Mouse (Mus musculus): Measurements from ENCODE around the gene Tbxas1. TPM values are rescaled to one million over a fixed set of nuclear protein-coding genes. Genes with fewer than 3 reads are reported as not detected.

Gene Tbxas1
- total and polyA plus RNA-seq, 2 experiments, result 1.1 to 3.5 TPM

GRCm38 (mm10) chr6:39018805-39019204 is 143.6 kb downstream of the Tbxas1 start:
- H3K27ac ChIP-seq (replicated peaks; ENCODE audit: insufficient read depth, low read depth, low read length), result no peak overlapping the region
- H3K36me3 ChIP-seq (ENCODE audit: control insufficient read depth, insufficient read depth, low read length), result no peaks in the 10 kb centered on the region
- H3K27me3 ChIP-seq (ENCODE audit: control insufficient read depth, insufficient read depth, low read length), result no peaks in the 10 kb centered on the region
- H3K9ac ChIP-seq (ENCODE audit: low read depth, low read length), result no peak overlapping the region
- no peak for DNase-seq (ENCODE audit: extremely low read depth, low read depth, low spot score)
- 86% methylated on average over 7 of the region's 7 CpGs for WGBS
- H3K79me2 ChIP-seq (ENCODE audit: control insufficient read depth, insufficient read depth, low read length), result no peaks in the 10 kb centered on the region
- peaks cover under 1% of the 10 kb centered on the region; the same call in 1 of the 2 replicates for H3K4me1 ChIP-seq (ENCODE audit: control insufficient read depth, insufficient read depth, low read length)
- no peak overlapping the region for H3K4me3 ChIP-seq (ENCODE audit: insufficient read depth, low read depth, low read length)
- TF ChIP-seq POLR2A (IDR thresholded peaks at IDR 0.05; ENCODE audit: extremely low read depth, insufficient read depth, low read length) (no peak), CTCF (IDR thresholded peaks at IDR 0.05; ENCODE audit: low read depth, low read length) (peak; percentile 61)

- H3K27me3 ChIP-seq (ENCODE audit: control insufficient read depth, insufficient read depth, low read length), result no peaks in the 10 kb centered on the region
- H3K79me2 ChIP-seq (ENCODE audit: control insufficient read depth, insufficient read depth, low read length), result no peaks in the 10 kb centered on the region
- no peak overlapping the region for H3K9ac ChIP-seq (ENCODE audit: low read depth, low read length)
- no peaks in the 10 kb centered on the region for H3K36me3 ChIP-seq (ENCODE audit: control insufficient read depth, insufficient read depth, low read length)
- TF ChIP-seq POLR2A (IDR thresholded peaks at IDR 0.05; ENCODE audit: extremely low read depth, insufficient read depth, low read length) (no peak), CTCF (IDR thresholded peaks at IDR 0.05; ENCODE audit: low read depth, low read length) (no peak)
- H3K27ac ChIP-seq (replicated peaks; ENCODE audit: insufficient read depth, low read depth, low read length), result no peak overlapping the region
- 82% methylated on average over 5 of the region's 5 CpGs for WGBS
- no peaks in the 10 kb centered on the region for H3K4me1 ChIP-seq (ENCODE audit: control insufficient read depth, insufficient read depth, low read length)
- no peak overlapping the region for H3K4me3 ChIP-seq (ENCODE audit: insufficient read depth, low read depth, low read length)
- DNase-seq (ENCODE audit: extremely low read depth, low read depth, low spot score), result no peak
Observed at GRCm38 (mm10) chr6:39019219-39019618, 144.0 kb downstream of the Tbxas1 start.

- H3K27me3 ChIP-seq (ENCODE audit: control insufficient read depth, insufficient read depth, low read length), result no peaks in the 10 kb centered on the region
- H3K27ac ChIP-seq (replicated peaks; ENCODE audit: insufficient read depth, low read depth, low read length), result no peak overlapping the region
- no peak for DNase-seq (ENCODE audit: extremely low read depth, low read depth, low spot score)
- H3K36me3 ChIP-seq (ENCODE audit: control insufficient read depth, insufficient read depth, low read length), result no peaks in the 10 kb centered on the region
- 89% methylated on average over 1 of the region's 1 CpGs for WGBS
- no peaks in the 10 kb centered on the region for H3K4me1 ChIP-seq (ENCODE audit: control insufficient read depth, insufficient read depth, low read length)
- no peak overlapping the region for H3K4me3 ChIP-seq (ENCODE audit: insufficient read depth, low read depth, low read length)
- no peak overlapping the region for H3K9ac ChIP-seq (ENCODE audit: low read depth, low read length)
- TF ChIP-seq CTCF (IDR thresholded peaks at IDR 0.05; ENCODE audit: low read depth, low read length) (no peak), POLR2A (IDR thresholded peaks at IDR 0.05; ENCODE audit: extremely low read depth, insufficient read depth, low read length) (no peak)
- no peaks in the 10 kb centered on the region for H3K79me2 ChIP-seq (ENCODE audit: control insufficient read depth, insufficient read depth, low read length)
Observed at GRCm38 (mm10) chr6:39021909-39022308, 146.7 kb downstream of the Tbxas1 start.

- whole genome bisulfite sequencing, result 90% methylated on average over 7 of the region's 7 CpGs
- no peak for TF ChIP-seq CTCF (IDR thresholded peaks at IDR 0.05; ENCODE audit: low read depth, low read length)
- TF ChIP-seq POLR2A (IDR thresholded peaks at IDR 0.05; ENCODE audit: extremely low read depth, insufficient read depth, low read length), result no peak
- H3K9ac ChIP-seq (ENCODE audit: low read depth, low read length), result no peak overlapping the region
Observed at GRCm38 (mm10) chr6:39022461-39023181, 147.4 kb downstream of the Tbxas1 start.

GRCm38 (mm10) chr6:39024631-39025030 is 149.4 kb downstream of the Tbxas1 start:
- Histone ChIP-seq H3K4me3 (ENCODE audit: insufficient read depth, low read depth, low read length) (no peak overlapping the region), H3K27ac (replicated peaks; ENCODE audit: insufficient read depth, low read depth, low read length) (no peak overlapping the region), H3K36me3 (ENCODE audit: control insufficient read depth, insufficient read depth, low read length) (no peaks in the 10 kb centered on the region), H3K27me3 (ENCODE audit: control insufficient read depth, insufficient read depth, low read length) (no peaks in the 10 kb centered on the region), H3K9ac (ENCODE audit: low read depth, low read length) (no peak overlapping the region), H3K4me1 (ENCODE audit: control insufficient read depth, insufficient read depth, low read length) (peaks cover 5% of the 10 kb centered on the region; the same call in 1 of the 2 replicates), H3K79me2 (ENCODE audit: control insufficient read depth, insufficient read depth, low read length) (no peaks in the 10 kb centered on the region)
- WGBS, result 61% methylated on average over 4 of the region's 4 CpGs
- no peak for TF ChIP-seq CTCF (IDR thresholded peaks at IDR 0.05; ENCODE audit: low read depth, low read length)
- TF ChIP-seq POLR2A (IDR thresholded peaks at IDR 0.05; ENCODE audit: extremely low read depth, insufficient read depth, low read length), result no peak
- no peak for DNase-seq (ENCODE audit: extremely low read depth, low read depth, low spot score)

More at GRCm38 (mm10) chr6:39022461-39023181, 147.4 kb downstream of the Tbxas1 start:
- no peaks in the 10 kb centered on the region for H3K4me1 ChIP-seq (ENCODE audit: control insufficient read depth, insufficient read depth, low read length)
- no peak overlapping the region for H3K27ac ChIP-seq (replicated peaks; ENCODE audit: insufficient read depth, low read depth, low read length)
- H3K79me2 ChIP-seq (ENCODE audit: control insufficient read depth, insufficient read depth, low read length), result no peaks in the 10 kb centered on the region
- no peak for DNase-seq (ENCODE audit: extremely low read depth, low read depth, low spot score)
- H3K27me3 ChIP-seq (ENCODE audit: control insufficient read depth, insufficient read depth, low read length), result no peaks in the 10 kb centered on the region
- no peaks in the 10 kb centered on the region for H3K36me3 ChIP-seq (ENCODE audit: control insufficient read depth, insufficient read depth, low read length)
- no peak overlapping the region for H3K4me3 ChIP-seq (ENCODE audit: insufficient read depth, low read depth, low read length)

GRCm38 (mm10) chr6:39025038-39025437 is 149.8 kb downstream of the Tbxas1 start:
- Histone ChIP-seq H3K4me3 (ENCODE audit: insufficient read depth, low read depth, low read length) (no peak overlapping the region), H3K36me3 (ENCODE audit: control insufficient read depth, insufficient read depth, low read length) (no peaks in the 10 kb centered on the region), H3K27me3 (ENCODE audit: control insufficient read depth, insufficient read depth, low read length) (no peaks in the 10 kb centered on the region), H3K4me1 (ENCODE audit: control insufficient read depth, insufficient read depth, low read length) (peaks cover 5% of the 10 kb centered on the region; the same call in 1 of the 2 replicates), H3K79me2 (ENCODE audit: control insufficient read depth, insufficient read depth, low read length) (no peaks in the 10 kb centered on the region), H3K9ac (ENCODE audit: low read depth, low read length) (no peak overlapping the region), H3K27ac (replicated peaks; ENCODE audit: insufficient read depth, low read depth, low read length) (no peak overlapping the region)
- DNase-seq (ENCODE audit: extremely low read depth, low read depth, low spot score), result no peak
- 86% methylated on average over 7 of the region's 7 CpGs for WGBS
- no peak for TF ChIP-seq POLR2A (IDR thresholded peaks at IDR 0.05; ENCODE audit: extremely low read depth, insufficient read depth, low read length)
- TF ChIP-seq CTCF (IDR thresholded peaks at IDR 0.05; ENCODE audit: low read depth, low read length), result no peak
